Mouse (Mus musculus) C2C12 (cell line): ENCODE results near the gene Myom1. TPM values are rescaled to one million over a fixed set of nuclear protein-coding genes. Genes with fewer than 3 reads are reported as not detected.

Source experiments
- H3K27me3 ChIP-seq: one replicate; pipeline ENCODE4 v1.6.1; 2011; ENCODE audit not compliant: control insufficient read depth, insufficient read depth, insufficient read length
- H3K36me3 ChIP-seq: one replicate; pipeline ENCODE4 v1.6.1; 2011; ENCODE audit not compliant: control insufficient read depth, insufficient read depth
- H3K4me3 ChIP-seq: one replicate; pipeline ENCODE4 v1.5.1; 2011; ENCODE audit warnings: mild to moderate bottlenecking, control low read depth; ENCODE audit not compliant: poor library complexity, insufficient read depth, severe bottlenecking
- H3K79me2 ChIP-seq: one replicate; pipeline ENCODE4 v1.6.1; 2011; ENCODE audit not compliant: control insufficient read depth, insufficient read depth
- H3K79me3 ChIP-seq: one replicate; pipeline ENCODE4 v1.6.1; 2011; ENCODE audit warnings: low read depth, control low read depth
- H3ac ChIP-seq: one replicate; pipeline ENCODE3; 2011; ENCODE audit warnings: low read depth; ENCODE audit not compliant: control insufficient read depth, insufficient read length
- CEBPB ChIP-seq: IDR thresholded peaks from one replicate; pipeline ENCODE4 v1.6.1; 2011; ENCODE audit warnings: low read depth, mild to moderate bottlenecking, control low read depth, moderate library complexity
- CTCF ChIP-seq: IDR thresholded peaks from one replicate; pipeline ENCODE4 v1.5.1; 2011; ENCODE audit not compliant: control insufficient read depth, insufficient read depth, insufficient read length
- FOSL1 ChIP-seq: IDR thresholded peaks from one replicate; pipeline ENCODE4 v1.8.0; 2011; ENCODE audit warnings: mild to moderate bottlenecking, low read length; ENCODE audit not compliant: poor library complexity, insufficient read depth, severe bottlenecking
- MAX ChIP-seq: IDR thresholded peaks from one replicate; pipeline ENCODE4 v1.6.1; 2011; ENCODE audit warnings: mild to moderate bottlenecking, control low read depth
- MYOD1 ChIP-seq: IDR thresholded peaks from one replicate; pipeline ENCODE4 v1.6.1; 2011; ENCODE audit warnings: low read depth; ENCODE audit not compliant: control insufficient read depth, insufficient read length
- MYOG ChIP-seq: IDR thresholded peaks from one replicate; pipeline ENCODE4 v1.6.1; 2011; ENCODE audit not compliant: control insufficient read depth, insufficient read length; ENCODE audit errors: extremely low read depth
- USF1 ChIP-seq: IDR thresholded peaks from one replicate; pipeline ENCODE4 v1.6.1; 2011; ENCODE audit warnings: low read depth, mild to moderate bottlenecking, control low read depth, moderate library complexity
- polyA plus RNA-seq: library from polyadenylated mRNA; unstranded; fragments of >200 nt; fragmentation: generic; extraction: Trizol; gene quantifications from one replicate; pipeline ENCODE4 v1.2.1, GENCODE M21; 2012; ENCODE audit warnings: missing spikeins

The Myom1 gene
- polyA plus RNA-seq, 1 experiment, result 0.35 TPM

GRCm38 (mm10) chr17:70989991-70990390 lies 12.4 kb upstream of the Myom1 start:
- Histone ChIP-seq H3K79me3 (peaks cover 63% of the 10 kb centered on the region), H3ac (peak overlapping the region; percentile 71), H3K27me3 (no peaks in the 10 kb centered on the region), H3K79me2 (peaks cover 94% of the 10 kb centered on the region), H3K36me3 (peaks cover 83% of the 10 kb centered on the region), H3K4me3 (peak overlapping the region; percentile 40)
- TF ChIP-seq FOSL1, result no peak
- no peak for TF ChIP-seq MYOD1
- TF ChIP-seq MAX, result no peak
- TF ChIP-seq CTCF, result no peak
- TF ChIP-seq USF1, result no peak
- no peak for TF ChIP-seq MYOG

- Histone ChIP-seq H3K4me3 (peak overlapping the region; percentile 40), H3K79me2 (peaks cover 94% of the 10 kb centered on the region), H3K27me3 (no peaks in the 10 kb centered on the region), H3ac (peak overlapping the region; percentile 71), H3K36me3 (peaks cover 86% of the 10 kb centered on the region), H3K79me3 (peaks cover 65% of the 10 kb centered on the region)
- TF ChIP-seq MAX, result no peak
- no peak for TF ChIP-seq MYOG
- TF ChIP-seq MYOD1, result no peak
- no peak for TF ChIP-seq CTCF
- TF ChIP-seq FOSL1, result no peak
- TF ChIP-seq USF1, result no peak
- no peak for TF ChIP-seq CEBPB
Observed at GRCm38 (mm10) chr17:70990403-70991303, 11.8 kb upstream of the Myom1 start.

GRCm38 (mm10) chr17:70991706-70992625 lies 10.5 kb upstream of the Myom1 start:
- peaks cover 86% of the 10 kb centered on the region for H3K36me3 ChIP-seq
- H3K4me3 ChIP-seq, result no peak overlapping the region
- H3K27me3 ChIP-seq, result no peaks in the 10 kb centered on the region
- peaks cover 67% of the 10 kb centered on the region for H3K79me3 ChIP-seq
- TF ChIP-seq MYOG (no peak), MYOD1 (no peak), USF1 (no peak), CTCF (no peak), CEBPB (no peak), MAX (no peak), FOSL1 (no peak)
- H3K79me2 ChIP-seq, result peaks cover 94% of the 10 kb centered on the region
- no peak overlapping the region for H3ac ChIP-seq

DNA sequence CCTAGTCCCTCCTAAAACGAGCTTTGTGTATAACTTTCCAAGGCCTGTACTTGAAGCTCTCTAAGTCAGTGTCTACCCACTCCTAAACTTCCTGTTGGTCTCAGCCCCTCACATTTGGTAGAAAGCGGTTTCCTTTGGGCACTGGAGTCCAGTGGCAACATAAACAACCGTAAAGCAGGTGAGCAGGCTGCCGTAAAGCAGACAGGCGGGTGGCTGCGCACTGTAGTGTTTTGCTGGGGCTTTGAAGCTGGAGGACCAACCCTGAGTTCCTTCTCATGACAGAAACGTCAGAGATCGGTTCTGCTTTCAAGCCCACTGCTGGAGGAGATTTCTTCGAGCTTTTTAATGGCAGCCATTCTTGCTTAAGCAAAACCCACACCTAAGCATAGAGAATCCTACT lies 9.8 kb upstream of the Myom1 start:
- Histone ChIP-seq H3ac (no peak overlapping the region), H3K36me3 (peaks cover 79% of the 10 kb centered on the region), H3K4me3 (no peak overlapping the region), H3K79me2 (peaks cover 94% of the 10 kb centered on the region), H3K79me3 (peaks cover 66% of the 10 kb centered on the region), H3K27me3 (no peaks in the 10 kb centered on the region)
- no peak for TF ChIP-seq CEBPB
- no peak for TF ChIP-seq MAX
- TF ChIP-seq CTCF, result no peak
- no peak for TF ChIP-seq MYOD1
- no peak for TF ChIP-seq MYOG
- no peak for TF ChIP-seq FOSL1
- no peak for TF ChIP-seq USF1

GRCm38 (mm10) chr17:70993385-70993807 lies 9.0 kb upstream of the Myom1 start:
- Histone ChIP-seq H3K79me3 (peaks cover 66% of the 10 kb centered on the region), H3K36me3 (peaks cover 84% of the 10 kb centered on the region), H3K27me3 (no peaks in the 10 kb centered on the region), H3K4me3 (no peak overlapping the region), H3ac (no peak overlapping the region), H3K79me2 (peaks cover 94% of the 10 kb centered on the region)
- TF ChIP-seq MAX, result no peak
- TF ChIP-seq CEBPB, result peak; percentile 47
- TF ChIP-seq MYOG, result no peak
- TF ChIP-seq USF1, result no peak
- peak; percentile 93 for TF ChIP-seq MYOD1
- no peak for TF ChIP-seq FOSL1
